Mouse (Mus musculus) monocyte, adult 5-6 weeks (primary cell): Measurements from ENCODE around the gene Pitpnm1. TPM values are rescaled to one million over a fixed set of nuclear protein-coding genes. Genes with fewer than 3 reads are reported as not detected.
A peak's percentile ranks its signal among the peaks of the same experiment; 100 is the strongest.
"Not testable (repeated sequence)": the region's sequence is repeated elsewhere in the genome, so short reads cannot be mapped to it uniquely, and the experiment has no call there.

ENCODE experiments used
- ATAC-seq: fragments of 153-309, 156-312 bp; replicated peaks from 2 replicates; pipeline ENCODE4 v1.8.0; 2017; ENCODE audit warnings: mild to moderate bottlenecking; ENCODE audit not compliant: low TSS enrichment, insufficient number of reproducible peaks, severe bottlenecking, poor library complexity, low FRiP score
- total RNA-seq: library from RNA; stranded (forward); fragments of 200-1000, 200-491, 200-594 nt; gene quantifications from 3 replicates; pipeline ENCODE4 v1.2.3, GENCODE M21; 2017

Gene Pitpnm1
- 127 to 142 TPM (median 137 TPM) in 3 replicates for total RNA-seq

GRCm38 (mm10) chr19:4099837-4100717, at the start of gene Pitpnm1:
Gene Pitpnm1, plus strand, starts transcription at chr19:4099998.
- 0 out of 2 replicates have a peak, but pooled peaks have one; percentile 9 for ATAC-seq

GRCm38 (mm10) chr19:4051016-4051415, 48.8 kb upstream of the Pitpnm1 start:
- no peak for ATAC-seq

- no peak for ATAC-seq
These were observed 47.9 kb upstream of the Pitpnm1 start for GRCm38 (mm10) chr19:4051741-4052515.

GRCm38 (mm10) chr19:4052516-4053030, 47.2 kb upstream of the Pitpnm1 start:
- ATAC-seq = no peak

- ATAC-seq = no peak
These were observed 45.2 kb upstream of the Pitpnm1 start for GRCm38 (mm10) chr19:4054613-4055012.

GRCm38 (mm10) chr19:4055216-4055946, 44.4 kb upstream of the Pitpnm1 start:
- no peak for ATAC-seq

GRCm38 (mm10) chr19:4055947-4056693, 43.7 kb upstream of the Pitpnm1 start:
- ATAC-seq = no peak

- ATAC-seq = no peak
These were observed 43.1 kb upstream of the Pitpnm1 start for GRCm38 (mm10) chr19:4056727-4057126.

- no peak for ATAC-seq
These were observed 42.4 kb upstream of the Pitpnm1 start for GRCm38 (mm10) chr19:4057389-4057788.

DNA sequence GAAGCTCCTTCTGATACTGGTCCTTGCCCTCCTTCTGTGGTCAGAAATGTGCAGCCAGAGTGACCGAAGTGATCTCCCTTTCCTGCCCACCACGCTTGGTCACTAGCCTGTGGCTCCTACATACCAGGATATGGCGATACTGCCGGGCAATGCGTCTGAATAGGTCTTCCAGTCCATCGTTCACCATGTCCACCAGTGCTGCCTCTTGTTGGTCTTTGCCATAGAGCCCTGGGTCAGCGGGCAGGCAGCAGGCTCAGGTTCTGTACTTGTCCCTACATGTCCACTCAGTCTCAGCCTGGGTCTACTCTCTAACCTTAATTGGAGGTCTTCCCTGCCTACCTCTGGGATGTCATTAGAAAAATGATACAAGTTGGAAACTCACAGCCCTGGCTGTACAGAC, 41.8 kb upstream of the Pitpnm1 start:
- ATAC-seq = no peak

DNA sequence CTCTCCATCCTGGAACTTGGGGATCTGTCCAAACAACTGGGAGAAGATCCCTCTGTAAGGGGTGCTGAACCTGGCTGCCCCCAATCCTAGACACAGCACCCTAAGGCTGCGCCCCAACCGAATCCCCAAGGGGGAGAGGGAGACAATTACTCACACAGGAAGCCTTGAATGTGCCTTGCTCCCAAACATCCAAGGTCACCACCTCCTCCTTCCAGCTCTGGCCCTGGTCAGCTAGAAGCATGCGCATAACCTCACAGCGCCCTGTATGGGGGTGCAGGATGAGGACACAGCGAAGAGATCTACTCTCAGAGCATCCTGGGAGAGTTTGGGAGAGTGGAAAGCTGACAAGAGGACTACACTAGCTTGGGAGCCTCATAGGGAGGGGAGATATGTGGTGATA, 41.2 kb upstream of the Pitpnm1 start:
- no peak for ATAC-seq

DNA sequence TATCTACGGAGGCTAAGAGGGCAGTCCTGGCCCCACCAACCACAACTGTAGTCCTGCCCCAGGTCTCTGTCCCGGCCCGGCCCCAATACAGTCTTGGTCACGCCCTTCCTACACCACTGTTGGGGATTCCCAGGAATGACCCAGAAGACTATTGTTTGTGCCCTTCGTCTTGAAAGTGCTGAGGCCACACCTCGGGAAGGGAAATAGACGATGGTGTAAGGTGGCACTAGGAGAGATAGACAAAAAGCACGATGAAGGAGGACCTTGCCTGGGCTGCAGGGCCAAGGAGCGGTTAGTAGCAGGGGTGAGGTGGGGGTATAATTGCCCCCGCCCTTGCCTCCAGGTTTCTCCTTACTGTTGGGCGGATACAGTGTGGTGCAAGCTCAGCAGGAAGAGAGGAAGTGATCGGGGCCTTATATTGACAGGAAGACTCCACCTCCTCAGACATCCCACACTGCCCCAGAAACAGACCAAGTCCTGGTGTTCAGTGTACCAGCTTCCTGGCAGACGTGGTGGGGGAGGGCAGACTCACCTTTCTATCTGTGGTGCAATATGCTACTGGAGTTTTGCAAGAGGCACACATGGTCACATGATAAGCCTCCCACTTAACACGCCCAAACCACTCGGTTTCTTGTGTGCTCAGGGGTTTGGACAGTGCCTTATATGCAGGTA, 40.6 kb upstream of the Pitpnm1 start, which contains the start of gene Gstp3:
Gene Gstp3 (minus strand): TSS at position 501 of the 672 bp plus-strand sequence.
- peak; percentile 40 for ATAC-seq

DNA sequence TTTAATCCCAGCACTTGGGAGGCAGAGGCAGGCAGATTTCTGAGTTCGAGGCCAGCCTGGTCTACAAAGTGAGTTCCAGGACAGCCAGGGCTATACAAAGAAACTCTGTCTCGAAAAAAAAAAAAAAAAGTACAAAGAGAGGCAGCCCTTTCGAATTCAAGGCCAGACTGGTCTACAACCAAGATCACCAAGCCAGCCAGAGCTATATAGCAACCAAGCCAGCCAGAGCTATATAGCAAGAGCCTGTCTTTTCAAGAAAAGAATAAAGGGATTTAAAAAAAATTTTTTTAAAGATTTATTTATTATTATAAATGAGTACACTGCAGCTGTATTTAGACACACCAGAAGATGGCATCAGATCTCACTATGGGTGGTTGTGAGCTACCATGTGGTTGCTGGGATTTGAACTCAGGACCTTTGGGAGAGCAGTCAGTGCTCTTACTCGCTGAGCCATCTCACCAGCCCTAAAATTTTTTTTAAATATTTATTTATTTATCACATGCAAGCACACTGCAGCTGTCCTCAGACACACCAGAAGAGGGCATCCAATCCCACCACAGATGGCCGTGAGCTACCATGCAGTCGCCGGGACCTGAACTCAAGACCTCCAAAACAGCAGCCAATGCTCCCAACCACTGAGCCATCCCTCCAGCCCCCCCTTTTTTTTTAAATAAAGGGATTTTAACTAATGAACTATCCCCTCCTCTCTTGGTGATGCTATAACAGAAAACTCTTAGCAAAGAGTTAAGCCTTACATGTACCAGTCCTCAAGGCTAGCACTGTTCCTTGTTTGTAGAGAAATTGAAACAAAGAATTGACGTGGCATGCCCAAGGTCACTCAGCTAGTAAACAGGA, 39.5 kb upstream of the Pitpnm1 start:
- ATAC-seq = 0 out of 2 replicates have a peak, but pooled peaks have one; percentile 28

DNA sequence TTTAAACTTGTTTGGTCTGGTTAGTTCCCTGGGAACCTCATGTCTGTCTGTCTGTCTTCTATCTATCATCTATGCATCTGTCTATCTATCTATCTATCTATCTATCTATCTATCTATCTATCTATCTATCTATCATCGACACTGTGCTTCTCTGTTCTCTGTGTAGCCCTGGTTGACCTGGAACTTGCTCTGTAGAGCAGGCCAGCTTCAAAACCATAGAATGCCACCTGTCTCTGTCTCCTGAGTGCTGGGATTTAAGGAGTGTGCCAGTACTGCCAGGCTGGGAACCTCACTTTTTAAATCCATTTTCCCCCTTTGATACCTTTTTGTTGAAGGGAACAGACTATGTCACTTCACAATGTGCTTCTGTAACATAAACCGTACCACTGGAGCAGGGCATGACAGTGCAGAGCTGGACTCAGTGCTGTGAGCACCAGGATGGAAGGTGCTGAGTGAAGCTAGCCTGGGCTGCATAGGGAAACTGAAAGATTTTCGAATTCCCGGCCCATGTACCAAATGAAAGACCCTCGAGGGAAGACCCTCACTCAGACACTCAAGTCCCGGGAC, 38.8 kb upstream of the Pitpnm1 start:
- peak; percentile 53 for ATAC-seq

DNA sequence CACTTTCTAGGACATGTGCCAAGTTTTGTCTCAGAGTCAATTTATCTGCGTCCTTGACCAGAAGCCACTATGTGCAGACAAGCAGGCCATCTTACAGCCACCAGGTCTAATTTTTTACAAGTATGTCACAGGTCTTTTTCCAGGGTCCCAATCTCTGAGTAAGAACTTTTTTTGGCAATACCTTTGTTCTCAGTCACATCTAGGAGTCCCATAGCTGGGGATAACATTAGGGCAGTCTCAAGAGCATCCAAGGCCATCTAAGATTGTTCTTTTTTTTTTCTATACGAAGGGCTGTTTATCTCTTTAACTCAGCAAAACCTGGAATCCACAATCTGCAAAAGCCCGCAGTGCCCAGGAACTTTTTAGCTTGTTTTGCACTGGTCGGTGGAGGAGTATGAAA, 36.4 kb upstream of the Pitpnm1 start:
- ATAC-seq = not testable (repeated sequence)

DNA sequence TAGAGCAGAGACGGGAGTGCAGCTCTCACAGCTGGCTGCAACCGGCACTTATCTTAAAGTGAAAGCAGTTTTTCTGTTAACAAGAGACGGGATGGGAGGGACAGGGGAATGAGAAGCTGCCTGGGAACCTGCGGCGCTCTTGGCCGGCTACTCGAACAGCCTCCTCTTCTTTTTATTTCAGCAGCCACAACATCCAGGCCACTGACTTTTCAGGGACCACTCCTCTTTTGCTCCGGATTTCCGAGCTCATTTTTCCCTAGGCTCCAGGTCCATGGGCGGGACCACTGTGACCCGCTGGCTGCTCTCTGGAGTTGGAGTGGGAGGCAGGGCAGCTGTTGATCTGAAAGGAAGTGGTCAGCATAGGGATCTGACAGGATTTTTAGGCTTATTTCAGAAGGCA, 35.3 kb upstream of the Pitpnm1 start:
- ATAC-seq = not testable (repeated sequence)
